Mouse (Mus musculus) limb, embryonic 14.5 days (tissue): ENCODE measurements at regions not wholly inside any gene's neighbourhood (a gene's known extent, or its start where the extent isn't known, plus 50 kb on each side); places are given as distances from the start of the nearest gene placed in this dataset.

ENCODE experiments used
- ATAC-seq: fragments of 200-750 bp; cut with Nextera tagmentation; 2 replicates; pipeline ENCODE4 v1.8.0; 2017; ENCODE audit warnings: low read depth, moderate number of reproducible peaks, moderate TSS enrichment; ENCODE audit not compliant: low FRiP score
- DNase-seq: peaks from one replicate; pipeline ENCODE4 v3.0.0-alpha.2; 2015; ENCODE audit warnings: low spot score
- H3K27ac ChIP-seq: fragments of 300-500 bp; sonication (generic); replicated peaks from 2 replicates; pipeline ENCODE4 v1.5.1; 2014; ENCODE audit warnings: low read depth, mild to moderate bottlenecking, low read length, moderate library complexity, mixed read lengths
- H3K27me3 ChIP-seq: fragments of 300-500 bp; sonication (generic); 2 replicates; pipeline ENCODE4 v1.6.1; 2014; ENCODE audit warnings: low read length, mixed read lengths; ENCODE audit not compliant: control insufficient read depth, insufficient read depth
- H3K36me3 ChIP-seq: fragments of 300-500 bp; sonication (generic); 2 replicates; pipeline ENCODE4 v1.6.1; 2014; ENCODE audit warnings: mild to moderate bottlenecking, low read length, moderate library complexity, mixed read lengths; ENCODE audit not compliant: control insufficient read depth, insufficient read depth
- H3K4me1 ChIP-seq: fragments of 300-500 bp; sonication (generic); 2 replicates; pipeline ENCODE4 v1.6.1; 2014; ENCODE audit warnings: antibody characterized with exemption, low read length, mixed read lengths; ENCODE audit not compliant: control insufficient read depth, insufficient read depth
- H3K4me2 ChIP-seq: fragments of 300-500 bp; sonication (generic); replicated peaks from 2 replicates; pipeline ENCODE4 v1.6.1; 2014; ENCODE audit warnings: low read depth, mild to moderate bottlenecking, low read length, moderate library complexity; ENCODE audit not compliant: severe bottlenecking
- H3K4me3 ChIP-seq: fragments of 300-500 bp; sonication (generic); replicated peaks from 2 replicates; pipeline ENCODE4 v1.5.1; 2014; ENCODE audit warnings: low read length
- H3K9ac ChIP-seq: fragments of 300-500 bp; sonication (generic); 2 replicates; pipeline ENCODE4 v1.6.1; 2014; ENCODE audit warnings: mild to moderate bottlenecking, low read depth, low read length, moderate library complexity; ENCODE audit not compliant: severe bottlenecking
- H3K9me3 ChIP-seq: fragments of 300-500 bp; sonication (generic); 2 replicates; pipeline ENCODE4 v1.6.1; 2016; ENCODE audit warnings: low read length; ENCODE audit not compliant: control insufficient read depth
- POLR2A ChIP-seq: fragments of 200-500 bp; IDR thresholded peaks from 2 replicates; pipeline ENCODE4 v1.8.0; 2012; ENCODE audit warnings: inconsistent platforms, mild to moderate bottlenecking, moderate library complexity, borderline replicate concordance; ENCODE audit not compliant: insufficient read depth, insufficient read length; ENCODE audit errors: extremely low read depth
- WGBS: fragments of 180-500 bp; shearing (Covaris S2); extraction: QIAGEN DNeasy Blood & Tissue Kit; methylation state at CpG from one replicate; pipeline ENCODE4 v1.1.7; 2014; 5-methylcytosine and 5-hydroxymethylcytosine counted together

- Histone ChIP-seq H3K36me3 (no peaks in the 10 kb centered on the region), H3K27me3 (no peaks in the 10 kb centered on the region), H3K4me2 (no peak overlapping the region), H3K9ac (no peak overlapping the region), H3K27ac (no peak overlapping the region), H3K4me3 (no peak overlapping the region), H3K4me1 (peaks cover 35% of the 10 kb centered on the region), H3K9me3 (no peaks in the 10 kb centered on the region)
- ATAC-seq = no peak
- WGBS = 31% methylated on average over 9 of the region's 9 CpGs
- TF ChIP-seq POLR2A = no peak
- no peak for DNase-seq
These were observed 130.2 kb upstream of the Serp2 start for GRCm38 (mm10) chr14:76686762-76687453.

- Histone ChIP-seq H3K4me1 (peaks cover 40% of the 10 kb centered on the region), H3K9me3 (no peaks in the 10 kb centered on the region), H3K4me2 (no peak overlapping the region), H3K9ac (no peak overlapping the region), H3K27ac (no peak overlapping the region), H3K27me3 (no peaks in the 10 kb centered on the region), H3K36me3 (no peaks in the 10 kb centered on the region), H3K4me3 (no peak overlapping the region)
- no peak for ATAC-seq
- DNase-seq = peak; percentile 44
- 61% methylated on average over 17 of the region's 17 CpGs for WGBS
- no peak for TF ChIP-seq POLR2A
These were observed 129.4 kb upstream of the Serp2 start for GRCm38 (mm10) chr14:76685830-76686761.

- no peak overlapping the region for H3K27ac ChIP-seq
- no peaks in the 10 kb centered on the region for H3K36me3 ChIP-seq
- H3K27me3 ChIP-seq = no peaks in the 10 kb centered on the region
- no peak for TF ChIP-seq POLR2A
- no peak overlapping the region for H3K9ac ChIP-seq
- H3K4me1 ChIP-seq = peaks cover 43% of the 10 kb centered on the region
- 11% methylated on average over 2 of the region's 2 CpGs for WGBS
- no peaks in the 10 kb centered on the region for H3K9me3 ChIP-seq
- ATAC-seq (no peak), DNase-seq (peak; percentile 69)
- H3K4me3 ChIP-seq = no peak overlapping the region
- H3K4me2 ChIP-seq = no peak overlapping the region
These were observed 127.6 kb upstream of the Serp2 start for GRCm38 (mm10) chr14:76684327-76684726.

GRCm38 (mm10) chr14:76681581-76682377, 125.1 kb upstream of the Serp2 start:
- Histone ChIP-seq H3K9ac (no peak overlapping the region), H3K9me3 (no peaks in the 10 kb centered on the region), H3K4me2 (no peak overlapping the region), H3K27ac (peak overlapping the region; percentile 88), H3K4me1 (peaks cover 27% of the 10 kb centered on the region), H3K4me3 (no peak overlapping the region), H3K27me3 (no peaks in the 10 kb centered on the region), H3K36me3 (no peaks in the 10 kb centered on the region)
- ATAC-seq (peak; percentile 85), DNase-seq (peak; percentile 91)
- WGBS = 39% methylated on average over 8 of the region's 8 CpGs
- TF ChIP-seq POLR2A = no peak
